Mouse (Mus musculus): Measurements from ENCODE around the gene Dph1.

The Dph1 gene

GRCm38 (mm10) chr11:75173799-75174165, 17.3 kb downstream of the Dph1 start:
- under 1% methylated on average over 15 of the region's 15 CpGs for WGBS

DNA sequence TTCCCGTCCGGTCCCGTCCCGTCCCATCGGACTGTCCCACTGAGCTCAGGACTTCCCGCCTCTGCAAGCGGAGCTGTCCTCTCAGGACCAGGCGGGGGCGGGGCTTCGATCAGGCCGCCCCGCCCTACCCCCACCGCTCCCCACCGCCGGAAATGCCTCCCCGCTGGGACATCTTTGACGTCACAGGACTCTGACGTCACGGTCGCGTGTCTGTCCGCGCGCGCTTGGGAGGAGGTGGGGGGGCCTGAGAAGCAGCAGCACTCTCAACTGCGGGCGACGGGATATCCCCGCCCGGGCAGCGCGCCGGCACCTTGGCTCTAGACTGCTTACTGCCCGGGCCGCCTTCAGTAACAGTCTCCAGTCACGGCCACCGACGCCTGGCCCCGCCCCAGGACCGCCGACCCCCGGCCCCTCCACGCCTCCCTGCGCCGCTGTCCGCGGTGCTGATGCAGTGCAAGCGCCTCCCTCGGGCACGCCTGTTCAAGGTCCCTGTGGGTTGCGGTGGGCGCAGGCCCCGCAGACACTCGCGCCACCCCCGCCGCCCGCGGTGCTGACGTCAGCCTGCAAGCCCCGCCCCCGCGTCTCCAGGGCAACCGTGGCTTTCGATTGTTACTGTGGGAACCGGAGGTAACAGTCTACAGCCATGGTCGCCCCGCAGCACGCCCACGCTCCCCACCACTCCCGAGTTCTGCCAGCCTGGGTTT, 17.8 kb downstream of the Dph1 start:
- WGBS: under 1% methylated on average over 71 of the region's 71 CpGs

GRCm38 (mm10) chr11:75172151-75173094, 18.6 kb downstream of the Dph1 start:
- under 1% methylated on average over 75 of the region's 75 CpGs for WGBS

GRCm38 (mm10) chr11:75171186-75171865, 19.7 kb downstream of the Dph1 start:
- WGBS: 13% methylated on average over 17 of the region's 17 CpGs

GRCm38 (mm10) chr11:75170136-75170751, 20.8 kb downstream of the Dph1 start:
- WGBS: under 1% methylated on average over 38 of the region's 38 CpGs

DNA sequence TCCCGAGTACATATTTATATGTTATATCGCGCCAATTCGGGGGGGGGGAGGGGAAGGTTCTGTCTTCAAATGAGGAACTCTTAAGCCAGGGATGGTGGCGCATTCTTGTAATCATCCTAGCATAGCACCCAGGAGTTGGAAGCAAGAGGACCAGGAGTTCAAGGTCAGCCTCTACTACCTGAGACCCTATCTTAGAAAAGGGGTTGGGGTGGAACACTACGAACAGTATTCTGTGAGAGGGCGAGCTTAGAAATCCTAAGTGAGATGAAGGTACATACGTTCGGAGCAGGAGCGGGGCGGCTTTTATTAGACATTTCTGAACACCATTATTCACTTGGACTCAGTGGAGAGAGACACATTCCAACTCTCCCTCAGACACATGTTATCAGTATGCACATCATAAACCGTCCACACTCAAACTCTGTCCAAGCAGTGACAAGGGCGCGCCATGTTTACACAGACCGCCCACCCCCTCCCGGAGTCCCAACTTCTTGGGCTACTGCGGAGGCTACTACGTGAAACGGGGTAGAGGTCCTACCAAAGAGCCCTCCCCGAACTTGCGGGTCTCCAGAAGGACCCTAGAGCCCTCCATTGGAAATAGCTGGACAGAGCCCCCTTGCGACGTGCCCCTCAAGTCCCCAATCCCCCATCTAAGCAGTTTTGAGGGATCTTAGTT, 21.5 kb downstream of the Dph1 start, which contains the start of gene Hic1:
Gene Hic1 (minus strand): TSS at position 115 of the 676 bp plus-strand sequence.
- 3% methylated on average over 23 of the region's 23 CpGs for WGBS

GRCm38 (mm10) chr11:75168590-75169361, 22.3 kb downstream of the Dph1 start:
- WGBS: 1% methylated on average over 81 of the region's 83 CpGs

- WGBS: 29% methylated on average over 61 of the region's 63 CpGs
These were observed 23.1 kb downstream of the Dph1 start for GRCm38 (mm10) chr11:75167643-75168589.

DNA sequence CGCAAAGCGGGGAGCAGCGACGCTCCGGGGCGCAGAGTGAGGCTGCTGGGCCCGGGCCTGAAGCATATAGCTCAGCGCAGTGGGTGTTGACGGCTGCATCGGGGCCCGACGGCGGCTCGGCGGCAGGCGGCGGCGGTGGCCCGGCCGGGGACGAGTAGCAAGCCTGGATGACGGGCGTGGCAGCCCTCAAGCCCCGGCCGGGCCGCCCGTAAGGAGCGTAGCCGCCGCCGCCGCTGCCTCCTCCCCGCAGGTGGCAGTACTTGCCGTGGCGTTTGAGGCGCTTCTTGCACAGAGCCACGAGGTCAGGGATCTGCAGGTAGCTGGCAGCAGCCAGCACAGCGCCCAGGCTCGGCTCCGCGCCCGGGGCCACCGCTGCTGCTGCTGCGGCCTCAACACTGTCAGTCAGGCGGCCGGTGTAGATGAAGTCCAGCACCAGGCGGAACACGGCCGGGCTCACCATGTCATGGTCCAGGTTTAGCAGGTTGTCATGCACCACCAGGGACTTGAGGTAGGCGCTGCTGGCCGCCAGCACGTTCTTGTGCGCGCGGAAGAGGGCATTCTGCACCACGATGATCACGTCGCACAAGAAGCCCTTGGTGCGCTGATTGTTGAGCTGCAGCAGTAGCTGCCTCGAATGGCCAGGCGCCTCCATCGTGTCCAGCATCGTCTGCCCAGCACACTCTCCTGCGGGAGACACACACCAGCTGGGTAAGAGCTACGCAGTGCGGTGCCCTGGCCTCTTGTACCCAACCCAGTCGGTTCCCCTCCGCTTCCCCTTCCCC, 24.0 kb downstream of the Dph1 start:
- WGBS: 42% methylated on average over 68 of the region's 68 CpGs

DNA sequence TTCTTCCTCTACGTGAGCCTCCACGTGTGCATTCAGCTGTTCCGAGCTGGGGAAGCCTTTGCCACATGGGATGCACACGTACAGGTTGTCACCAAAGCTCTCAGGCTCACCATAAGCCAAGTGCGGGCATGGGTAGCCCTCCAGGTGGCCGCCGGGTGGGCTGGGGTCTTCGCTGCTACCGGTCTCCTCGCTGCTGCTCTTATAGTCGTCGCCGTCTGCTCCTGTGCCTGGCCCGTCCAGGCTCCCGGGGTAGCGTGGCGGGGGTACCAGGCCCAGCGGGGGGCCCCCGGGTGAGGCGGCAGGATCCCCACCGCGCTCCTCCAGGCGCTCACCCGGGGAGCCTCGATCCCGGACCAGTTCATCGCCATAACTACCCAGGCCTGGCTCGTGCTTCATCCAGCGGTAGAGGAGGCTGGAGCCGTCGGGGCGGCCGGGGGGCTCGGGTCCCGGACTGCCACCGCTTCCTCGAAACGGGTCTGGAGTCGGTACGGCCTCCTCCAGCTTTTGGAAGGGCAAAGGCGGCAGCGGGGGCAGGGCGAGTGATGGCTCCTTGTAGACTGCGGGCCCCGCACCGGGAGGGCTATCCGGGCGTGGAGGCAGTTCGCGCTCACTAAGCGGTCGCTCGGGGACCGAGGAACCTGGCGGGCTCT, 24.7 kb downstream of the Dph1 start:
- WGBS: 33% methylated on average over 55 of the region's 55 CpGs

GRCm38 (mm10) chr11:75165441-75166192, 25.4 kb downstream of the Dph1 start:
- WGBS: 14% methylated on average over 54 of the region's 54 CpGs

GRCm38 (mm10) chr11:75164750-75165149, 26.3 kb downstream of the Dph1 start:
- 47% methylated on average over 15 of the region's 15 CpGs for WGBS

GRCm38 (mm10) chr11:75164051-75164450, 27.0 kb downstream of the Dph1 start:
- 72% methylated on average over 2 of the region's 2 CpGs for WGBS

GRCm38 (mm10) chr11:75163379-75163778, 27.7 kb downstream of the Dph1 start:
- WGBS: 67% methylated on average over 6 of the region's 6 CpGs

DNA sequence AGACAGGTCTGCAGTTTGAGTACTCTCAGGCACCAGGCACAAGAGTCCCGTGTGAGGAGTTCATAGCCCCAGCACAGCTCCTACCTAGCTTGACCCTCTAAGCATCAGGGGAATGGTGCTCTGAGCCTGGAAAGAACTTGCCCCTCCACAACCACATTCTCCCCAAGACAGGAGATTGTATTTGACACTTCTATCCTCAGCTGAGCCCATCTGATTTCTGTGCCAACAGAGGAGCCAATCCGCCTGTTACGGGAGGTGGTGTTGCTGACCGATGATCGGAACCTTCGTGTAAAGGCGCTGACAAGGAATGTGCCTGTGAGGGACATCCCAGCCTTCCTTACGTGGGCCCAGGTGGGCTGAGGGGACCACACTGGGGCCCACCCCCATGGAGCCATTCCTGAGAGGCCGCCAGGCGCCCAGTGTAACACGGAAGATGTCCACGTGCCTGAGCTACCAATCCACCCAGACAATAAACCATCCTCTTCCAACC, 28.4 kb downstream of the Dph1 start:
- WGBS: 92% methylated on average over 12 of the region's 12 CpGs

DNA sequence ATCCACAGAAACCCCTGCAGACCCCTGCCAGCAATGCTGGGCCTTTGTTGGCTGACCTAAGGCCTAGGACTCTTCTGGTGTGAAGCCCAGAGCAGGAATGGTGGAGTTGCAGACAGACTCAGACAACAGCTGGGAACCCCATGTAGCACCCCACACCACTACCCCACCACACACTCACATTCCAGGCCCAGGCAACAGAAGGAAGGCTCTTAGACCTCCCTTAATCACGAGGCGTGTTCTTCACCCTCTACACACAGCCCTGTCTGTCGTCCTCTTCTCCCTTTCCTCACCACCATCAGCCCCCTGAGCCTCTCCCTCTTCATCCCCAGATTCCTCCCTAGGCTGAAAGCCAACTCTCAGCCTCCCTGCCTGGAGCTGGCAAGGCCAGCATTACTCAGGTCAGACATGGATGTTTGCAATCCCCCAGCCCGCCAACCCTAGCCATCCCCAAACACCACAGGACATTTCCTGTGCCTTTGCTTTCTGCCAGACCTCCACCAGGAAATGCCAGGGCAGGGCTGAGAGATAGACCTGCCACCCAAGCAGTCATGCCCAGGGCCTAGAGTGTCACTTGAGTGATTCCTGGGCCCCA, 29.5 kb downstream of the Dph1 start:
- 73% methylated on average over 4 of the region's 4 CpGs for WGBS

- WGBS: 78% methylated on average over 7 of the region's 7 CpGs
These were observed 30.1 kb downstream of the Dph1 start for GRCm38 (mm10) chr11:75160954-75161353.
